Mouse (Mus musculus) right cerebral cortex, adult 2 months (tissue): Measurements from ENCODE around the gene Gsto1.

Experiments
- DNase-seq, 2 experiments: peaks; one replicate each; pipeline ENCODE4 v3.0.0; 2021 to 2022; ENCODE audit warnings: low spot score in 2 of 2

The Gsto1 gene

DNA sequence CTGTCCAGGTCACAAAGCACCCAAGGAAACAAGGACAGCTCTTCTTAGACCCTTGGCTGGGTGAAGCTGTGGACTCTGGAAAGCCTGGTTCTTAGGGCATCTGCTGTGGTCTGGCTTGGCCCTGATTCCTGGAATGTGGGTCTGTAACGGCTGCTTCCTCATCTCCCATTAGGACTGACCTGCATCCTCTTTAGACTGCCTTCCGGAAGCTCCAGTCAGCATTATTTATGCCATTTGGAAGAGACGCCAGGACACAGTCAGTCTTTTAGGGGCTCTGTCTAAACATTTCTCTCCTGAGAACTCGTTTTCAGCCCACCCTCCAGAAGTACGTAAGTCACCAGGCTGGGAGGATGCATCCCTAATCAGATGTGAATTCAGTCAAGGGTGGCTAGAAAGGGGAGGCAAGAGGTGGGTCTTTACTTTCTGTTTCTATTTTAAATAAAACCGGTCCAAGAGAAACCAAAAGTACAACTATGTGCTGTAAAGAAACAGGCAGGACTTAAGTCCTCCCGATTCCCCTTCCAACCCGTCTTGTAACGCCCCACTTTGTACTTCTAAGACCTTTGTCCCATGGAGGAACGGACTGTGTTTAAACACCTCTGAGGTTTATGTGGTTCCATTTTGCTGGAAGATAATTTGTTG, 35.8 kb downstream of the Gsto1 start:
- DNase-seq: no peak

DNA sequence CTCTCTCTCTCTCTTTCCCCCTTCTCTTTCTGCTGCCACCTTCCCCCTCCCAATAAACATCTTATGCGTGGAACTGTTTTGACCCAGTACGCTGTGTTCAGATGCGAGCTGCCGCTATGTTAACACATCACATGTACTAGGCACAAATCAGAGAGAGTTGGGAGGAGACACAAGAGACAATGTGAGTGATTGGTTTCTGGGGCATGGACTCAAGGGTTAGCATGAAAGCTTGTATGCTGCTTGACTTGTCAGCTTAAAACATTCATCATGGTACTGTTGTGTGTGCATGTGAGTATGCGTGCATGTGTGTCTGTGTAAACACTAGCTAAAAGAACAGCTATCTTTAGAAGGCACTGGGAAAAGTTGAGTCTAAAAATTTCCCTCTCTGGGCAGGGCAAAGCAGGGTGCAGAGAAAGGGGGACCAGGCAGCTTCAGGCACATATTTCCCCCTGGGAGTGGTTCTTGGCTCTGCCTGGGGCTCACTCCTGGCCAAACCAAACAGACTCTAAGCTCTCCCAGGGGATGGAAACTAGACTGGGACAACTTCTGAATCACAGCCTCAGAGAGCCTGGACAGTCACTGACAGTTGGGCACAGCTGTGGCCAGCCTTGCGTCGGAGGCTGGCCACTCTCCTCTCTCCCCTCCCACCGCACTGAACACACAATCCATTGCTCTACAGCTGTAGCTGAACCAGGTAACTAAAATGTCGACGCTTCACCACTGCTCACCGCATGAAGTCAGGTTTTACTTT, 37.0 kb downstream of the Gsto1 start:
- no peak for DNase-seq

GRCm38 (mm10) chr19:47893092-47893491, 38.3 kb downstream of the Gsto1 start:
- DNase-seq: no peak

DNA sequence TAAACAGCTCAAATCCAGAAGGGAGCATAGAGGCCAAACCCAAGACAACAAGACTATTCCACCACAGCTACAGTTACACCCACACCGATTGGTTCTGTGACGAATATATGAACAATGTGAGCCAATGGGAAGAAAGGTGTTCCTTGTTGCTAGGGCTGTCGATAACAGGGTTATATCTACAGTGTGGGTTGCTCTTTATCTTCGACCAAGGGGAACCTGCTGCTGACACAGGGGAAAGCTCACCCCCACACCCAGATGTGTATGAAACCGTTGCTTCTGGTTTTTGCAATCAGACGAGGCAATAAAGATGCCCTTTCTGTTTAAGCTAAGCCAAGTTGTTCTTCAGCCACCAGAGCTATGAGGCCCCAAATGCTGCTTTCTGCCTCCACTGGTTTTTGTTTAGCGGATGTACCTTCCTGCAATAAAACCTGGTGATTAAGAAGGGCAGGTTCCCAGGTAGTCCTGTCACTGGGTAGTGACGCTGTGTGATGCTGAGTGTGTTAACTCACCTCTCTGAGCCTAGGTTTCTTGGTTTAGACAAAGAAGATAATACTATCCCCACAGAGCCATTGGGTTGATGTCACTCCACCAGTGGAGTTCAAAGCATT, 43.8 kb downstream of the Gsto1 start:
- no peak for DNase-seq

DNA sequence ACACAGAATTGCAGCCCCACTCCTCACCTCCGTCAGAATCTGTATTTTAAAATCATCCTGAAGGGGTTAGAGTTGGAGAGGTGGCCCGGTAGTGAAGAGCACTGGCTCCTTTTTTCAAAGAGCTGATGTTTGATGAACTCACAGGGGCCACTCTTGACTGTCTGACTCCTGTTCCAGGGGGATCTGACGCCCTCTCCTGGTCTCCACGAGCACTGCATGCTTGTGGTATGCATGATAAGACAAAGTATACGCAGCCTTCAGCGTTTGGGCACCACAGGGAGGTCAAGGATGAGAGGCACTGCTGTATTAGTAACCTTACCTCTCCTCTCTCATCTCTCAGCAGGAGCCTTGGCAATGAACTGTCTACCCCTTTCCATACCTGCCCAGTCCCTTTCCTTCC, 45.2 kb downstream of the Gsto1 start:
- no peak for DNase-seq

- no peak for DNase-seq
Observed at GRCm38 (mm10) chr19:47900558-47900957, 45.8 kb downstream of the Gsto1 start.

GRCm38 (mm10) chr19:47902316-47903201, 47.8 kb downstream of the Gsto1 start:
- no peak for DNase-seq

GRCm38 (mm10) chr19:47903679-47904078, 48.9 kb downstream of the Gsto1 start:
- DNase-seq: no peak

DNA sequence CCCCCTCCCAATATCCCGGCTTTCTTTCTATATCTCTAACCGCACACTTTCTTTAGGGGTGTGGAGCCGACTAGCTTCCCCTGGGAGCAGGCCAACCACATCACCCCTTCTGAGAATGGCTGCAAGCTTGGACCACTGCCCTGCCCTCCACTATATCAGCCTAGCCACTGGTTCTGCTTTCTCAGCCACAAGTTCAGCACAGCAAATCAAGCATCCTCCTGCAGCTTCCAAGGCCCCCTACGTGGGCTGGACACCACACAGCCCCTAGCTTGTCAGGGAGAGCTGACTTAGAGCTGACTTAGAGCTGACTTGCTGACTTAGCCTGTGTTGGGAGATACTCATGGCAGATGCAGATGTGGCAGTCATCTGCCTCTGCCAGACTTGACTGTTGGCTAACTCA, 50.3 kb downstream of the Gsto1 start:
- no peak for DNase-seq

DNA sequence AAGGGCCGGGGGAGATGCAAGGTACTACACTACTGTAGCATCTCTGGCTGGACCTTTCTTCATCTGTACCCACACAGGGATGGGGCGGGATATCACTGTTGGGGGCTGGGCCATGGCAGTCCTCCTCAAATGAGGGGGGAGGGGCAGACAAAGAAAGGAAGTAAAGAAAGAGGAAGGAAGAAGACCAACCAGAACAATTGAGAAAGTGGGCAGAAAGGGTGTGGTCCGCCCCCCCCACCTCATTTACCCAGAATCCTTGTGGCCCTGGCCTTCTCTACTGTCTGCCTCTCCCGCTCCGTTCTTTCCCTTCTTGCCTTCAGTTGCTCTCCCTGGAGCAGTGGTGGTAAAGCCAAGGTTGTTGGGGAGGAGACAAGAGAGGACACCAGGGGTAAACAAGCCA, 50.8 kb downstream of the Gsto1 start:
- no peak for DNase-seq

- no peak for DNase-seq
Observed at GRCm38 (mm10) chr19:47907596-47907995, 52.8 kb downstream of the Gsto1 start.

DNA sequence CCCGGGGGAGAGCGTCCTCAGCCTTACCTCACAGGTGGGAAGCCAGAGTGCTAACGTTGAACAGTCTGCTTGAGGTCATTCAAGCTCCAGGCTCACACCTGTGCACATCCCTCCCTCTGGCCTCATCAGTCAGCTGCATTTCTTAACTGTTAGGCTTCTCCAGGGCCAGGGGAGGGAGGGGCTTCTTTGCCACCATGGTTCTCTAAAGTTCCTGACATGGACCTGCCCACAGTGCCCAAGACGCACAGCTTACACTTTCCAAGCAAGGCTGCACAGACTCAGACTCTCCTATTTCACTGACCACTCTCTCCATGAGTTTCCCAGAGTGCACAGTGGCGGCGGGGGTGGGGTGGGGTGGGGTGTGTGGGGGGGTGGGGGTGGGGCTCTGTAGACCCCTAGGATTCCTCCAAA, 54.2 kb downstream of the Gsto1 start:
- no peak for DNase-seq

- DNase-seq: no peak
Observed at GRCm38 (mm10) chr19:47909387-47910116, 54.8 kb downstream of the Gsto1 start.

DNA sequence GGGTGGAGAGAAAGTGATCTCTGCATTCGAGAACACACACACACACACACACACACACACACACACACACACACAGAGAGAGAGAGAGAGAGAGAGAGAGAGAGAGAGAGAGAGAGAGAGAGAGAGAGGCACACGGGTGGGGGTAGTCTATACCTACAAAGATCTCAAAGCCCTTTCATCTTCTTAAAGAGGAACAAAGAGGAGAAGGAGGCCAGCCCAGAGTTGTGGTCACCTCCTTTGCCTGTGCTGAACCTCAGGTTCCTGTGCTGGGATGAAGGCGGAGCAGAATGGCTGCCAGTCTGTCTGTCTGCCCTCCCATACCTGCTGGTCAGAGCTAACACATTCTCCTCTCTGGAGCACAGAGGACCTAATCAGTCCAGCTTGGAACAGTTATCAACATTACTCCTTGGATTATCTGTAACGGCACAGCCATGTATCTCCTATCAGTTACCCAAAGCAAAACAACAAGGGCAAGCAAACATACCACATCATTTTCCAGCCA, 55.4 kb downstream of the Gsto1 start:
- DNase-seq: no peak

GRCm38 (mm10) chr19:47910751-47911150, 56.0 kb downstream of the Gsto1 start:
- DNase-seq: no peak

DNA sequence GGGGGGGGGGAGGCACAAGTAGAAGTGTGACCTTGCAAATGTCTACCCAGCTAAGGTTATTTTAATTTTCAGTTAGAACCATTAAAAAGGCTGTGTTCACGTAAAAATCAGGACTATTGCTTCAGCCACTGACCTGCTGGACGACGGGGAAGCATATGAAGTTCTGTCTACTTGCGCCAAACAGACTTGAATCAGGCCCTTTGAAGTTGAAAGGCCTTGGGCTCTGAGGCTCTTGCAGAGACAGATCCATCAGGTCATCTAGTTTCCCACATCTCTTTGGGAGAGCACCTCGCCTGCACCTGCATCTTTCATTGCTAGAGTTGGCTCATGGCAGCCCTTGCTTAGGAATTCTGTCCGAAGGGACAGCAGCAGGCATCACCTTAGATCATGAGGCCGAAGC, 58.6 kb downstream of the Gsto1 start:
- DNase-seq: no peak

- DNase-seq: no peak
Observed at GRCm38 (mm10) chr19:47914191-47914590, 59.4 kb downstream of the Gsto1 start.
